Mouse (Mus musculus) lung, adult 18-20 months (tissue): ENCODE data around the gene G6pc3.
"Not testable (repeated sequence)": the region's sequence is repeated elsewhere in the genome, so short reads cannot be mapped to it uniquely, and the experiment has no call there.

Experiments used
- DNase-seq, 2 experiments: peaks; one replicate each; pipeline ENCODE4 v3.0.0; 2022; ENCODE audit warnings: mixed read lengths in 2 of 2

The G6pc3 gene

DNA sequence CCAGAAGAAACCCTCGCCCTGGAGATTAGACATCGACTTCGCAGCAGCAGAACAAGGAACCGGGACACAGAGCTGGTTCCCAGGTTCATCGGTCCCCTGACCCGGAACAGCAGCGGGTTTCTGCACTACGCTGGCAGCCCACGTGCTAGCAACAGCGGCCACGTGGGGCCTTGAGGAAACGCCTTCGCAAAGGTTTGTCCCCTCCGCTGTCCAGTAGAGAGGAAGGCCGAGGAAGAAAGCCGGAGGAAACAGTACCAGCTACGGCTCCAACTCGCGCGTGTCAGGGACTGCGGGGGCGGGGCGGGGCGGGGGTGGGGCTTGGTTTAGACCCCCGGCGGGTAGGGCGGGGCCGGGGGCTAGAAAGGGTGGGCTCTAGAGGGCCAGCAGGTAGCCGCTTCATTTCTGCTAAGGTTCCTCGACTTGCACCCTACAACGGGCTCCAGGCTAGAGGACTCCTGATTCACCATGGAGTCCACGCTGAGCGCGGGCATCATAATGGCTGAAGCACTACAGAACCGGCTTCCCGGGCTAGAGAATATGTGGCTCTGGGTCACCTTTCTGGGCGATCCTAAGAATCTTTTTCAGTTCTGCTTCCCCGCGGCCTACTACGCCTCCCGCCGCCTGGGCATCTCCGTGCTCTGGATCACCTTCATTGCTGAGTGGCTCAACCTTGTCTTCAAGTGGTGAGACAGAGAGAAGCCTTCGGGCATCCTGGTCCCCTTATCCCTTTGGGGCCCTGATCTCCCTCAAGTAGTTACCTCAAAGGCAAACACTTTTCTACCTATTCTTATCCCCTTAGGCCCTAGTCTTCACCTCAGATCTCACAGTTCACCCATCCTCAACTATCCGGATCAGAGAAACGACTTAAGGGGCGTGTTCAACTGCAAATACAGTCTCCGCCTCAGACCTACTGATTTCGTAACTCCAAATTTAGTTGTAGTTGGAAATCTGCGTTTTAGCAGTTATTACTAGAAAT, at the start of gene G6pc3:
Gene G6pc3 (plus strand): TSS at position 160 of the 976 bp plus-strand sequence.
- peak; percentile 94 to 95 for DNase-seq

DNA sequence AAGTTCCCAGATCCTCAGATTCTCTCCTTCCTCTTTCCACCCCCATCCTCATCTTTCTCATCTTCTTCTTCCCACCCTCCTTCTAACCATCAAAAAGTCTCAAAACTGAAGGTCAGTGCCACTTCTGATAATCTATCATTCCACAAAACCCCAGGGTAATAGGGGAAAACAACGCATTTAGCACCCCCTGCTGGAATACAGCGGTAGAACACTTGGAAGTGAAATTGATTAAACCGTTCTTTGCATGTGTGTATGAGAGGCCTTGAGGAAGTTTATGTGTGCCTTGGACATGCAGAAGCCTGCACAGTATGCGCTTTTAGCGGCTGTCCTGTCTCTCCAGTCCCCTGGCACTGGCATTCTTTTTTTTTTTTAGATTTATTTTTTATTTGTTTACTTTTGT, 48.9 kb upstream of the G6pc3 start:
- peak; percentile 17 to 55 for DNase-seq

DNA sequence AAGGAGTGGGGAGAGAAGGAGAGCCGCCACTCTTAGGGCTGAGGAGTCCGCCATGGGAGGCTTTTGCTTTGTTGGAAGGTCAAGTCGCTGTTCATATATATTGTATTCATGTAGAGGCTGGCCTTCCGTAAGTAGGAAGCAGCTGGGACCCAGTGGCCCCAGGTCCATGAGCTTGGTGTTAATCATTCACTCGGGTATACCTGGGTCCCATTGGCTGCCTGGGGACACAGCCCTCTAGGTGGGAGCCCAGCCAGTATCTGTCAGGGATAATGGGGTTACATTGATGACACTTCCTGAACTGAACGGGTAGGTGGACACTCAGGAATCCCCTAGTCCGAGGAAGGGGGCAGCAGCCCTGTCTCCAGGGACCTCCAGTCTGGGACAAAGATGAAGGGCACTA, 47.1 kb upstream of the G6pc3 start:
- no peak for DNase-seq

DNA sequence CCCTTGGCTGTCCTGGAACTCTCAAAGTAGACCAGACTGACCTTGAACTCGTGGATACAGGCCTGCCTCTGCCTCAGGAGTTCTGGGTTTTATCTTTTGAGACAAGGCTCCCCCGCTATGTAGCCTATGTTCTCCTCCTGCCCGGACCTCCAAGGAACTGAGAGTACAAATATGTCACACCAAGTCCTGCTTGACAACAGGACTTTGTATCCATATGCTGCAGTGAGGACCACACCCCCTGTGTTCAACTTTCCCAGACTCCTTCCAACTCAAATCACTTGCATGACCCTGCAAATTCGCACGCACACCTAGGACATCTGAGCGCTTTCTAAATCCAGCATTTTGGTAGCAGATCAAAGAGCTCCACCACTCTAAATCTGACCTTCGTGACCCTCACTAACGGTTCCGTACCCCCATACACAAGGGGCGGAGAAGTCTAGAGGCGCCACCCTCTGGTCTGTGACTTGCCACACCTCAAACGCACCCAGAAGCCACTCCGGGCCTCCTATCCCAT, 44.4 kb upstream of the G6pc3 start:
- DNase-seq, result no peak

DNA sequence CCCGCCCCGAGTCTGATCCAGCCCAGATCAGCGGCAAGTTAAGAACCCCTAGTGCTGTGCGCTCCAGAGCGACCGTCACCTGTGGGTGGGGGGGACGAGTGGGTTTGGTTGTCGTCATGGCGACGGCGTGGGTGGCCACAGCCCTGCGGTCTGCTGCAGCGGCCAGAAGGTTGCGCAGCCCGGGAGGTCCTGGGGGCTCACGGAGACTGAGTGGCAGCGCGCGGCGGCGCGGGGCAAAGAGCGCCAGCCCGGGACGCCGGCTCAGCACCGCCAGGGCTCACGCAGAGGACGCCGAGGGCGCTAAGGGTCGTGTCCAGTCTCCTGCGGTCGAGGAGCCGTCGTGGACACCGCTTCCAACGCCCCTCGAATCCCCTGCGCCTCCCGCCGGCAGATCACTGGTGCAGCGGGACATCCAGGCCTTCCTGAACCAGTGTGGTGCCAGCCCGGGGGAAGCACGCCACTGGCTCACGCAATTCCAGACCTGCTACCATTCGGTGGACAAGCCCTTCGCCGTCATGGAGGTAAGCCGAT, 43.9 kb upstream of the G6pc3 start, which contains the start of gene Nags:
Gene Nags (plus strand): TSS at position 43 of the 531 bp plus-strand sequence.
- no peak for DNase-seq

DNA sequence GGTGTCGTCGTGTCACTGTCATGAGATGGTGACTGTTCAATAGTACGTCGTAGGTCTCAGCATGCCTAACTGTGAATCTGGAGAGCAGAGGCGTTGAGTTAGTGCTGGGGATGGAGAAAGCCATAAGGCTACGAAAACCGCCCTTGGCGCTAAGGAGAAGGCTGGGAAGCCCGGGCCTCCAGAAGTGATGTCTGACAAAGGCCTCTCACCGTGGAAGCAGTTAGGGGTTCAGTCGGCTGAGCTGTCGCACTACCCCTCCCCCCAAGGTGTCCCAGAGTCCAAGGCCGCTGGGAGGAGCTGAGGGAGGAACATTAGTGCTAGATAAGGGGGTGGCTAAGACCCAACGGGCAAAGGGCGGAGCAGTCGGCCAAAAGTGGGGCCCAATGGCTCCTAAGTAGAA, 43.4 kb upstream of the G6pc3 start:
- no peak for DNase-seq

DNA sequence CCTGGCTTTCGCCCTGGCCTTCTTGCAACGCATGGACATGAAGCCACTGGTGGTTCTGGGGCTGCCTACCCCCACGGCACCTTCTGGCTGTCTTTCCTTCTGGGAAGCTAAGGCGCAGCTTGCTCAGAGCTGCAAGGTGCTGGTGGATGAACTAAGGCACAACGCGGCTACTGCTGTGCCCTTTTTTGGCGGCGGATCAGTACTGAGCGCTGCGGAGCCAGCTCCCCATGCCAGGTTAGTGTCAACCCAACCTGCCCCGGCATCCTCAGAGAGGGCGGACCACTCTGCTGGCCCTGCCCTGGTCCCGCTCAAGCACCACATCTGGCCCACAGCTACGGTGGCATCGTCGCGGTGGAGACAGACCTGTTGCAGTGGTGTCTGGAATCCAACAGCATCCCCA, 42.9 kb upstream of the G6pc3 start:
- no peak for DNase-seq

DNA sequence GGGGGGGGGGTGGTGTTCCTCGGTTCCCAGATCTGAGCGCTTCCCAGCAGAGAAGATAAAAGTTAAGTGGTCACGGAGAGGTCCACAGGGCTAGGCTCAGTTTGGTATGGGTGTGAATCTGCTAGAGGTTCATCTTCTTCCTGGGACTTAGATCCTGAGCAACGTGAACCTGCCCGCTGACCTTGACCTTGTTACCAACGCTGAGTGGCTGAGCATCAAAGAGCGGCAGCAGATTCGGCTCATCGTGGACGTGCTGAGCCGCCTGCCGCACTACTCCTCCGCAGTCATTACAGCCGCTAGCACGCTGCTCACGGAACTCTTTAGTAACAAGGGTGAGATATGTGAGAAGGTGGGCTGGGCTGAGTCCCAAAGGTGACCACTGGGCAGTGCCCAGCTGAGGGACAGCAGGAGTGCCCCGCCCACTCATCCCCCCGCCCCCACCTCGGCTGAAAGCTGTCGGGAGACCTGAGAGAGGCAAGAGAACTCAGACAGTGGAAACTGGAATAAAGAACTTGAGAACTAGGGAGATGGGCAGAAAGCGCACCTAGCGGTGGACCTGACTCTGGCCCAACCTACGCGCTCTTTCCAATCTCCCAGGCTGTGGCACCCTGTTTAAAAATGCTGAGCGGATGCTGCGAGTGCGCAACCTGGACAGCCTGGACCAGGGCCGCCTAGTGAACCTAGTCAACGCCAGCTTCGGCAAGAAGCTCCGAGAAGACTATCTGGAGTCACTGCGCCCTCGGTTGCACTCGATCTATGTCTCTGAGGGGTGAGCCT, 42.0 kb upstream of the G6pc3 start:
- no peak for DNase-seq

DNA sequence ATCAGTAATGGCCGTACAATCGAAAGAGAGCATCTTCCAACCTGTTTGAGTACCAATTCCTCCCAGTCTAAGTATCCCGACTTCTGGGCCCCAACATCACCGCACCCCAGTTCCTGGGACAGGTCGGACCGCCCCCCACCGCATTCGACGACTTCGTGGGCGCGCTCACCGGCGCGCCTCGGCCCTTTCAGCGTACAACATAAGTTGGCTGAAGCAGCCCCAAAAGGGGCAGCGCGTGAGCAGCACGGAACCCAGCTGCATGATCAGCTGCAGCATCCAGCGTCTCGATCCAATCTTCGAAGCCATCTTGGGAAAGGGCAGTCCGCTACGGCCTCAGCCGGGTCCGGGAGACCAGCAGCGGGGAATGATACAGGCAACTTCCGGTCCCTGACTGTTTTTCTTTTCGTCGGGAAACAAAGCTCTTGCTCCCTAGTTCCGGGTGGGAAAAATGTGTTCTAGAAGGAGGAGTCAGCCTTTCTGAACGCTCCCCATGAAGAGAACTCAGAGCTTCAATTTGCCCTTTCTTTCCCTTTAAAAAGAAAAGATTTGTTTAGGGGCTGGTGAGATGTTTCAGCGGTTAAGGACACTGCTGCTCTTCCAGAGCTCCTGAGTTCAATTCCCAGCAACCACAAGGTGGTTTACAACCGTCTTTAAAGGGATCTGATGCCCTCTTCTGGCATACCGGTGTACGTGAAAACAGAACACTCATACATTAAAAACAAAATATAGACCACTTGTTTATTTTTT, 33.2 kb upstream of the G6pc3 start, which contains the start of gene Tmem101:
Gene Tmem101 (minus strand): TSS at position 366 of the 747 bp plus-strand sequence.
- DNase-seq, result peak; percentile 91 to 93

DNA sequence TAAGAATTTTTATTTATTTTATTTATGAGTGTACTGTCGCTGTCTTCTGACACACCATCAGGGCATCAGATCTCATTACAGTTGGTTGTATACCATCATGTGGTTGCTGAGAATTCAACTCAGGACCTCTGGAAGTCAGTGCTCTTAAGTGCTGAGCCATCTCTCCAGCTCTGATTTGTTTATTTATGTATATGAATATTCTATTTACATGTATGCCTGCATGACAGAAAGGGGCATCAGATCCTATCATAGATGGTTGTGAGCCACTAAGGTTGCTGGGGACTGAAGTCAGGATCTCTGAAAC, 32.7 kb upstream of the G6pc3 start:
- DNase-seq, result no peak

DNA sequence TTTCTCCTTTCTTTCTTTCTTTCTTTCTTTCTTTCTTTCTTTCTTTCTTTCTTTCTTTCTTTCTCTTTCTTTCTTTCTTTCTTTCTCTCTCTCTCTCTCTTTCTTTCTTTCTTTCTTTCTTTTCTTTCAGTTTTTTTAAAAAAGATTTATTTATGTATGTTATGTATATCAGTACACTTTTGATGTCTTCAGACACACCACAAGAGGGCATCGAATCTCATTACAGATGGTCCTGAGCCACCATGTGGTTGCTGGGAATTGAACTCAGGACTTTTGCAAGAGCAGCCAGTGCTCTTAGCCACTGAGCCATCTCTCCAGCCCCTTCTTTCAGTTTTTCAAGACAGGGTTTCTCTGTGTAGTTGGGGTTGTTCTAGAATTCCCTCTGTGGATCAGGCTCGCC, 31.4 kb upstream of the G6pc3 start:
- DNase-seq, result not testable (repeated sequence)

DNA sequence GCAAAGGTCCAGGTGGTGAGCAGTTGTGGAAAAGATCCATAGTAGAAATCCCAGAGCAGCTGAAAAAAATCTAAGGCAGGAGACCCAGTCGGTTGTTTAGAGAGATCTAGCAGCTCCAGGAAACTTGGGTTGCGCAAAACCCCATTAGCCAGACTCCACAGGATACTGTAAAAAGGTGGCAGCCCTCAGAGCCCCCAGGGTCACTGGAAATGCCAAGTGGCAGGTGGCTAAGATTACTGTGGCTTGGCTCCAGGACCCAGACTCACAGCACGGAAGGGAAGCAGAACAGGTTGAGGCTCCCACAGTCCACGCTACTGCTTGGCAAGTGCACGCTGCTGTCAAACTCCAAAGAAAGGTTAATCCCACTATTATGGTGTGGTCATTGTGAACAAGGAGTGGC, 29.6 kb upstream of the G6pc3 start:
- no peak for DNase-seq

DNA sequence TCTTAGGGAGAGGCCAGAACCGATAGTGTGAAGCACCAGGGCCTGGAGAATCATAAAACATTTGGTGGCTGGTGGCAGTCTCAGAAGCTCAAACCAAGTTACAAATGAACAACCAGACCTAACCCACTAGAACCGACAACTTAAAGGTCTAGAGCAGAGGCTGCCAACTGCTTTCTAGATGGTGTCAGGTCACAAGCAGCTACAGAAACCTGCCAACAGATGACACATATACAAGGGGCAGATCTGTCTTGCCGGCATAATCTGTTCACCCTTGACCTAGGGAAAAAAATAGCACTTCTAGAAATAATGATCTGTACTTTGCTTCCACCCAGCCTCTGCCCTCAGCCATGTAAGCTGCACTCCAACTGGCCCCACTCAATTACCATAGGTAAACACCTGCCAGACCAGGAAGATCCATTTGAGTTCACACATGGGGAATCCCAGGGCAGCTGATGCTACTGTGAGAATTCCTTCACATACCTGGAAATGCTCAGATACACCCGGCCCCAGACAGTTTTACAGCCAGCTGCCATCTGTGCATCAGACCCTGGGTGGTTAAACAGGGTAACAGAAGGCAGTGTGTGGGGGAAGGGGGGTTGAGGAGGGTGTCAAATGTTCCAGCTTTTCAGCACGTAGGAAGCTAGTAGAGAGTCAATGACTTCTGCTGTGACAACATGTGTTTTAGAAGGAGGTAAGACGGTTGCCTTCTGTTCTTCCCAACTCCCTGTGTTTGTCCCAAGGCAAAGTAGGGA, 23.3 kb upstream of the G6pc3 start:
- no peak for DNase-seq

DNA sequence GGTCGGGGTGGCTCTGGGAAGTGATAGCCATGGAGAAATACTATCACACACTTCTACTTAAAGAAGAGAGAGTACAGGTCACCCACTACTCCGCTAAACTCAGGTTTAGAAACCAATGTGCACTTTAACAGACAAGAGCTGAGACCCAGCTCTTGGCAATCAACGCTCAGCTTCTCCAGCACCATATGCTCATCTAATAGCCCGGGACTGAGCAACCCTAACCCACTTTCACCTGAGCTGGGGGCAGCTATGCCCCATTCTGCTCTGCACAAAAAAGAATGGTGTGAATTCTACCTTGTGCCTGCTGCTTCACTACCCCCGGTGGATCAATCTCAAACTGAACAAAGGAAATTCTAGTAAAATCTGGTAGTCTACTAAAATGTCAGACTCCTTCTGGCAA, 21.9 kb upstream of the G6pc3 start:
- DNase-seq, result no peak

DNA sequence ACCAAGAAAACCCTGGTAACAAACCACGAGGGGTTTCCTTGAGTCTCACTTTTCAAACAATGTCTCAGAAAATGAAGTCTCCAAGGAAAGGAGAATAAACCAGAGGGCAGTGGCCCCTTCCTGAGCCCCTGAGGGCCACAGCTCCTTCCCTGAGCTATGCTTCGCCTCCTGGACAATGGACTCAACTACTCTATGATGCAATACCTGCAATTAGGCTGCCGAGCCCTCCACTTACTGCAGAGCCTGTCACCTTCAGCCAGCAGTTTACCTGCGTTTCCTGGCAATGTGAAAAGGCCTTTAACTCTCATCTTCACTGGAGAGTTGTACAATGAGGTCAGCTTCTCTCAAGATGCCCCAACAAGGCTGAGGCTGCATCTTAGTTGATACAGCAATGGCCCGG, 20.7 kb upstream of the G6pc3 start:
- peak in 1 of 2 experiments; percentile 39 for DNase-seq

DNA sequence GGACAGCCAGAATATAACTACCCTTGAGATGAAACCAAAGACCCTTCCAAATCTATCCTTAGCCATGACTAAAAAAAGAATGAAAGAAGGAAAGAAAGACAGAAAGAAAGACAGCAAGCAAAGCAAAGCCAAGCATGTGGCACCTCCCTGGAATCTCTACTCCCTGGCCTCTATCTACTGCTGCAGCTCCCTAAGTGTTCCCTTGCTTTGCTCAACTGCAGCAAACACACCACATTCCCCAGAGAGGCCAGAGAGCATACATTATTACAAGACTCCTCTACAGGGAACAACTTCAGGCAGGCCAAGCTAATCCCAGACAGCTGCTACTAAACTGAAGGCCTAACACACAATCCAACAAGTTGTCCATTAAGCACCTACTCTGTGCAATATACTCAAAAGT, 9.6 kb upstream of the G6pc3 start:
- no peak for DNase-seq

DNA sequence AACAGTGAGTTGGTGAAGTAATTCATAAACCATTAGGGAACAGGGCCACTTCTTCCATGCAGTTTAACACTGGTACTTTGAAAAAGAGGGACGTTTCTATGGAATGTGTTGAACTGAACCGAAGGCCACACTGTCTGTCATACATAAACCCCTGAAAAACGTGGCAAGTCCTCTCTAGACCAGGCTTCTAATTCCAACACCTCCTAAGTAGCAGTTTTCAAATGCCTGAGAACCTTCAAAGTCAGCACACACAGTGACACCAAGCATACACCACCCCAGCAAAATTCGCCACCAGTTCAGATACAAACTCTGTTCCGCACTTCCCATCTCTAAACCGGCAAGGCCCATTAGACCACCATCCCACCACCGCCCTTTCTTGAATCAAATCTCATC, 5.2 kb upstream of the G6pc3 start:
- no peak for DNase-seq

DNA sequence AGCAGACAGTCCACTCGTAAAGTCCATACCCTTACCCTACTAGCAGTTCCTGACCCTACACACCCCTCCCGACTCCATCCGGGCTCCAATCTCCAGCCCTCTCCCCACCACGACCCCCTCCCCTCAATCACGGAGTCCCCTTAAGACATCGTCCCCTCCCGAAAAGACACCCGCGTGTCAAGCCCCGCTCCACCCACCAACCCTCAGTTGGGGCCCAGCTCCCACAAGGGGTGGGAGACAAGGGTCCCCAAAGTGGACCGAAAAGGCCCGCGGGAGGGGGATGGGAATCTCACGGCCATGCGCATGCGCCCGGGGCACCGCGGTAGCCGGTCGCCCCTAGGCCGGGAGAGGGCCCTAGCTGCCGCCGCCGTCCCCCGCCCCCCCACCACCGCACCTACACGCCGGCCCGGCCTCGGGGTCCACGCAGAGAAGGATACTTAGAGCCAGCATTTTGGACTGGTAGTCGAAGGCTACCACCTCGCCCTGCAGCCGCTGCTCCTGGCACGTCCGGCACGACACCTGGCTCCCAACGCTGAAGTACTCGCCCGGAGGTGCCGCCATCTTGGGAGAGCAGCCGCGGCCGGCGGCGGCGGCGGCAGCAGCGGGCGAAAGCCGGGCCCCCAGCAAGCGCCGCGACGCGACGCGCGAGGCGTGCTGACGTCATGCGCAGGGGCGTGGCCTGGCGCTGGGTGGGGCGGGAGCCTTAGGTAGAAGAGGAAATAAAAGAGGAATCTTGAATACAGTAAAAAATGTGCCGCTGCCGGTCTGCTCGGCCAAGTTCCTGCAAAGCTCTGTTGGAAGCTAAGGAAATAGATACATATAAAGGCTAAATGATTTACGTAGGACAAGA, 4.5 kb upstream of the G6pc3 start, which contains the start of gene Lsm12:
Gene Lsm12 (minus strand): TSS at position 651 of the 850 bp plus-strand sequence.
- DNase-seq, result peak; percentile 96 to 97

DNA sequence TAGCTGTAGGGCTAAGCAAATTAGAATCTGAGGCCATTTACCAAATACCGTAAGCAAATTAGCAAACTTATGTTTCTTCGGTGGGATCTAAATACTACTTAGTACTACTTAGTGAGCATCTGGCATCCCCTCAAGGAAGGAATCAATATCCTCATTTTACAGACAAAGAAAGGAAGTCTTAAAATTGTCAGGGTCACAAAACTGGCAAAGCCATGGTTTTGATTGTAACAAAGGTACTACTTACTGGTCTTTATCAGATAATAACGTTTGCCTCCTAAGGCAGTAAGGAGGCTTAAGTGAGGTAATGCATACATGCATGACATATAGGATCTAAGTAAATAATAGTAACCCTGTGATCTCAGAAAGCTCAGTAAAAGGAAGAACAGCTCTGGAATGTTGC, 3.7 kb upstream of the G6pc3 start:
- DNase-seq, result no peak

DNA sequence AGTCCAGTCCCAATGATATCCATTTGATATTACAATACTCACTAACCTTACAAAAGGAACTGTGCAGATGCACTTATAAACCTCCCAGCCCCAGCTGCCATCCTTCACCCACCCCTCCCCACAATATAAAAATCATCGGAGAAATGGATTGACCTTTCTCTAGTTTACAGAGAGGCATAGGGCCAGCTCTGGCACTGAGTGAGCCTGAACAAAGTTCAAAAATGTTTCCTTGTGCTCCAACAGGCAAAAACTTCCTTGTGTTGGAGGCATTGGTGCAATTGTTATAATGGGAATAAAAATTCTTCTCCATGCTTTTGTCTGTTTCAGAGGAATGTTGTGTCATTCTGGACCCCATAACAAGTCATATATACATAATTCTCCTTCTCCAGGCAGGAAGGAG, 3.2 kb upstream of the G6pc3 start:
- DNase-seq, result no peak

DNA sequence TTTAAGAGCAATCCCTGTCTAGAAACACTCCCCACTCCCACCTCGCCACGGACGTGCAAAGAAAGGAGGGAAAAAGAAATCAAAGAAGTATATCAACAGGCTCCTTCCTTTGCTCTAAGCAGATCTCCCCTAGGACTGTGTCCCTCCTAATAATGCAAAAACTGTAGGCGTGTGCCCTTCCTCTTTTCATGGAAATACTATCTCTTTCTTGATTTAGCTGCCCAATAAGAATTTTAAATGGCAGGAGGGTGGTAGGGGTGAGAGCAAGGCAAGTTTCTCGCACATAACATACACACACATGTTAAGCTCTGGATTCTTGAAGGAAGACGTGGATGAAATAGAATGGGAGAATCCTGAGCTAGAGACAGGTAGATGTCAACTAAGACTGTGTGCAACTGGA, 440 bp upstream of the G6pc3 start:
- no peak for DNase-seq
